Mouse (Mus musculus): Measurements from ENCODE around the gene Vps13d.

DNA sequence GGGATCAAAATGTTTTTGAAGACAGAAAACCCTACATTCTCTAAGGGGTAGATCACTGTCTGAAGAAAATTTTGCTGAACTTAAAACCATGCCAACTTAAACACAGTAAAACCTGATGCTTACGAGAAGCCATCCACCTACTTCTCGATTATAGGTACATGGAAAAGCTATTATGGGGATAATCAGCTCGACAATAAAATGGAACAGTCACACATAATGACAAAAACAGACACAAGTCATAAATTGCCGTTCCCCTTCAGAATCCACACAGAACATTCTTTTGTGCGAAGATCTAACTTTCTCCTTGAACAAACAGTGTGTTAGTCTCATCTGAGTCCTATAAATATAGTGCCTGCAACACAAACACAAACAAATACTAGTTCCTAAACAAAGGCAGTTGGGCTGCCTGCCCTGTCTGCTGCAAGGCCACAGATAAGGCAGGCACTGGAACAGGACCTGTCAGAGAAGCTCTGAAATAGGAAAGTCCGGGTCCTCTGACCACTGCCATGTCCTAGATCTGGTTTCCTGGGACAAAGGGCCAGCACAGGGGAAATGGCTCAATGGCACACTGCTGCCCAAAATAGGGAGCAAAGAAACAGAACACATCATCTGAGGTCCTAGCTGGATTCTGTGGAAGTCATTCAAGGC lies 153.5 kb downstream of the Vps13d start:
- no peak for TF ChIP-seq CTCF (IDR thresholded peaks at IDR 0.05; ENCODE audit: borderline replicate concordance, control insufficient read depth, extremely low read depth, insufficient read depth, low read length, poor library complexity)
- no peak for TF ChIP-seq POLR2A (IDR thresholded peaks at IDR 0.05; ENCODE audit: control insufficient read depth, extremely low read depth, insufficient read depth, low read length, poor library complexity)
